Mouse (Mus musculus) frontal cortex, adult (tissue): ENCODE measurements around the gene Osmr.

Experiments
- ATAC-seq: cut with Nextera tagmentation; 2 replicates; pipeline ENCODE4 v1.9.2; 2017; ENCODE audit warnings: mild to moderate bottlenecking, moderate library complexity, mixed read lengths; ENCODE audit not compliant: low TSS enrichment

Gene Osmr

DNA sequence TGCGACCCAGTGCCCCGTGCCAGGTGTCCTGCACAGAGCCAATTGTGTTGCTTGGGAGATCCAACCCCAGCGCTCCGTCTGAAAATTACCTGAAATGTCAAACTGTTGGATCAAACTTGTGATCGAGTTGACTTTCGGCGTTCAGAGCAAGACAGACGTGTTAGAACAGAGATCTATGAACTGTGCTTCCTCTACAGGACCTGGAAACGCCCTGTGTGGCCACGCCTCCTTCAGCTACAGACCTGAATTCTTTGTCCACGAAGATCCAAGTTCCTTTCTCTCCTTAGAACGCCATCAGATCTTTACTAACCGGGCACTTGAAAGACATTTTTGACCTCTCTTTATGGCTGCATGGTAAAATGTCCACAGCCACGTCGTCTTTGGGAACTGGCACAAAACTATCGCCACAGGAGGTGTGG lies at the start of gene Osmr:
Gene Osmr, minus strand, starts transcription at position 369 of the 419 bp plus-strand sequence.
- no peak for ATAC-seq

DNA sequence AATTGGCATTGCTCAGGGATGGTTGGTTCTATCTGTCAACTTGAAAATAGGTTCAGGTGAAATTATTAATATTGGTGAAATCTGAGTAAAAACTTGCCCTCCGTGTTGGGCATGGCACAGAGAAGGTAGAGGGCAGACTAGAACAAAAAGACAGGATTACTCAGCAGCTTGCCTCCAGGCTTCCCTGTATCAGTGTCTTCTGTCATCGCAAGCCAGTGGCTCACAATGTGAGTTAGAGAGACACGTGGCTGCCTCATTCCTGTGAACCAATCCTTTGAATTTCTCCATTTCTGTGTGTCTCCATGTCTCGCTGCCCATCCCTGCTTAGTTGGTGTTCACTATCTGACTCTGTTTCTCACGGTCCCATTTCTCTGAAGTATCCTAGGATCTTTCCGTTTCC lies 44.6 kb upstream of the Osmr start:
- ATAC-seq, result no peak

DNA sequence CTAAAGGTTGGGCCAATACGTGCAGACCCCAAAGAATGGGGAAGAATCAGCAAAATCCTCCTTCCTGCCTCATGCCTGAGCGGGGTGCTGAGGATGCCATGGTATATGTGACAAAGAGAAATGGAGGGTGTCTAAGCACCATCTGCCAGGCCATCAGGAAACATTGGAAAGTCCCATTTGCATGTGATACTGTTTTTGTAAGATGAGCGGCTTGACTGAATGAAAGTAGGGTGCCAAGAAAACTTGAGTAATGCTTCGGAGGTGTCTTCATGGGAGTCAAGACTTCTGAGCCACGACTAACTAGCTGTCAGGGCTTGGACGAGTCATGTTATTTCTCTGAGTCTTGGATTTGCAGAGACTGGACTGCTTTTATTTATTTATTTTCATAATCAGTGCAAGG lies 39.4 kb upstream of the Osmr start:
- ATAC-seq, result no peak

DNA sequence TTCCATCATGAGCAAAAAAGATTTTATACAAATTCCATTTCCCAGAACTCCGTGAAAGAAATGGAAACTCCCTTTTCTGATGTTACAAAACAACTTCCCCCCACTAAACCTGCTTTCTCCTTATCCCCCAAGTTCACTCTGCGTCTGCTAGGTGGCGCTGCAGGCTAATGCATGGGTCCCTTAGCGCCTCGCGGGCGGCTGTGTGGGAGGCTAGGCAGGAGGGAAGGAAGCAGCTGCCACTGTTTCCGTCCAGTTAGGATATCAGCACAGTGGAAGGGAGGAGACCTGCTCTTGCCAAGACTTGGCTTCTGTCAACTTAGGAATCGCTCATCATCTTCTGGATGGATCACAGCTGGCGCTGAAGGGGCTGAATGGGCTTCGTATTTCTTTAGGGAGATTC lies 34.9 kb upstream of the Osmr start:
- ATAC-seq, result peak; percentile 98

DNA sequence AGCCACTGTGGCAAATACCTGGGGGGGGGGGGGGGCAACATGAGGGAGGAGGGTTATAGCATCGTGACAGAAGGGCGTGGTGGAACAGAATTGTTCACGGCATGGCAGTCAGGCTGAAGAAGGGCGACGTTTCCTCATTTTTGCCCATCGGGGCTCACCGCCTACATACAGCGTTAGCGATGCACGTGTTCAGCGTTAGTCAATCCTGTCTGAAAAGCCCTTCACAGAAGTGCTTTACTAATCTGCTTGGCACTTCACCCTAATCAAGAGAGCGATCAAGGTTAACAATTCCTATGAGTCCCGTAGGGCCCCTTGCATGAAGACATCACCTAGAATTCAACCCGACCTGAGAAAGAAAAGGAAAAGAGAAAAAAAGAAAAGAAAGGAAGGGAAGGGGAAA lies 34.3 kb upstream of the Osmr start:
- no peak for ATAC-seq

DNA sequence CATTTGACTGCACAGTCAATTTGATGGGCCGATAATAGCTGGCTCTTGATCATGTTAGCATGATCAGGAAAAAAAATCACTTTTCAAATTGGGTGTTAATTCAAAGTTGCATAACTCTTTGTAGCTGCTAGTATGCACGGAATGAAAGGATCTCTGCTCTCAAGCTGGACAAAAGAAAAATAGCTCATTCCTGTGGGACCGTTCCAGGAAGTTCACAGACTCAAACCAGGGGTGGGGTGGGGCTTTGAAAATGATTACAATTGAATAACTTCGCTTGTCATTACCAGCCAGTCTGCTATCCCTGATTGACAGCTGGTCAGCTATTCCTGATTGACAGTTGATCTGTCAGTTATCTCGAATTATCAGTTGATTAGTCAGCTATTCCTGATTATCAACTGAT lies 33.8 kb upstream of the Osmr start:
- no peak for ATAC-seq

DNA sequence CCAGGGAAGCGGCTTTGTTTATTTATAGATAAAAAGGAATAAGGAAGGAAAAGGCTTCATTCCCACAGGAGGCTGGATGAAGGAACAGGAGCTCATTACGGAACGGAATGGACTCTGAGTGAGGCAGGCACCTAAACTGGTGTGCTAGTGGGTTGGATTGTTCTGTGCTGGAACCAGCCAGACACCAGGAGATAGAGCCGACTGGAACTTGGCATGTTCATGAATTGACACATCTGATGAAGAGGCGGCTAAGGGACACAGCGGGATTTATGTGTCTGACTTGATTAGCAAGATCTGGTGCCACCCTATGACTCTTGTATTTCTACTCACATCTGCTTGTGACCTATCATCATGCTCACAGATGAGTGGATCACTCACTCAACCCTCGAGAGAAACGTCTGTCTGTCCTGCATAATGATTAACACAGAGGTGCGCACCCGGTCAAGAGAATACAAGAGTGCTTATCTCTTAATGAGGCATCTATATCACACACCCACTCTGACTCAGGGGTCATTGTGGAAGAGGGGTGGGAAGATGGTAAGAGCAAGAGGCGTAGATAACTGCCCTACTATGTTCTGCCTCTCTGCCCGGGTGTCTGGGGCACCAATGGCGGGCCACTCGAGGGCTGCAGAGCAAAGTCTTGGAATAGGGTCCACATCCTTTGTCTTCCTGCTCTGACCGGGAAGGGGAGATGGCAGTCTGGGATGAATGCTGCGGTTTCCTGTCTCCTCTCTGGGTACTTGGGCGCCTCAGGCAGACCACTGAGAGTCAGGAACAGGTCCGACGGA lies 31.7 kb upstream of the Osmr start:
- ATAC-seq, result no peak

DNA sequence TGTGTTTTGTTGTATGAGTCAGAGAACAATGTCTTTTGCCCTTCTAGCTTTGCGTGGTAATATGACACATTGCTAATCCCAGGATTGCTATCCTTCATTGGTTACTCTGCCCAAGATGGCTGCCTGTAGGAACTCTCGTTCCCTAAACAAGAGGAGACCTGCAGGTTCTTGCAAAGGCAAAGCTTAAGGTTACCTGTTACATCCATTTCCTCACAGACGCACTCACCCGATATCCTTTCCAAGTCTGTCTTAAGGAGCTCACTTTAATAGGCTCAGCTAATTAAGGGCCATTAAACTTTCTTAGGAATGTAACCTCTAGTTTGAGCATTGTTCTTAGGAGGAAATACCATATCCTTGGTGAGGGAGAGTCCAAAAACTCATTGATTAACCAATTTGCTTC lies 31.0 kb upstream of the Osmr start:
- no peak for ATAC-seq

DNA sequence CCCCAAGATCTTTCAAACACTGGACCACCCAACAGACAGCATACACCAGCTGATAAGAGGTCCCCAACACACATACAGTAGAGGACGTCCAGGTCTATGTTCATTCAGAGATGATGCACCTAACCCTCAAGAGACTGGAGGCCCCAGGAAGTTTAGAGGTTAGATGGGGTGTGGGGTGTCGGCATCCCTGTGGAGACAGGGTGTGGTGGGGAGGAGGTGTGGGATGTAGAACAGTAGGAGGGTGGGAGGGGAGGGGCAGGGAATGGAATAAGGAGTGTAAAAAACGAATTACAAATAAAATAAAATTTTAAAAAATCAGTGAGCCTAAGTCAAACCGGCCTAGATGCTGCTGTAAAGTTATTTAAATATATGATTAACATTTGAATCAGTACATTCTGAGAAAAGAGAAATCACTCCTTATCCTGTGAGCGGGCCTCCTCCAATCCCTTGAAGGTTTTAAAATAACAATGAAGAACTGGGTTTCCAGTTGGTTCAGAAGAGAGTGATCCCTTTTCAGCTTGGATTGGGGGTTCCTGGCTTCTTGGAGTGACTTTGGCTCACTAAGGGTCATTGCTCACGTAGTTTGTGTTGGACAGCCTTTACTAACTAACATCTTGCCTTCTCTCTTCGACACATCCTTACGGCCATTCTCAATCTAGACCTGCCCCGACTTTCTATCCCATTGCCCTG lies 28.7 kb upstream of the Osmr start:
- ATAC-seq, result no peak

DNA sequence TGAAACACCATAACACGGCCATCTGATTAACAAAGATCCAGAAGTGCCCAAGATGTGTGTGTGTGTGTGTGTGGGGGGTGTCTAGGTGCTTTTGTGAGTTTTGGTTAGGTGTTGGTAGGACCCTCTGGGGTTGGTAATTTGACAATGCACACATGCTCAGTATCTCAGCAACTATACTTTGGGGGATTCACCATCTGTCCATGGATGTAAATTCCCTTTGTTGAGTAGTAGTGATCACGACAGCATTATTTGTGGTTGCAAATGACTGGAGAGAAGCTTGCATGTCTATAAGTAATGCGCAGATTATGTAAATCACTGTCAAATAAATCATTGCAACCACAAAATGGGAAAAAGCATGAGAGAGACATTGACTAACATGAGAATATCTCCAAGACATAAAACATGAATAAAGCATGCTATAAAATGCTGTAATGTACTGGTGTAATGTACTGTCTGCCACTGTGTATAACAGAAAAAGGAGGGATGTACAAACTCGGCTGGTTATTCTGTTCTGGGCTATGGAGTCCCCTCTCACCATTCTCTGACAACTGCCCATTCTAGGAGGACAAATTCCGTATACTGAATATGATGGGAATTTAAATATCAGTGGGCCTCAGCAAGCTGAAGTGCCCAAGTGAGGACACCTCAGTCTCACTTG lies 27.3 kb upstream of the Osmr start:
- no peak for ATAC-seq

DNA sequence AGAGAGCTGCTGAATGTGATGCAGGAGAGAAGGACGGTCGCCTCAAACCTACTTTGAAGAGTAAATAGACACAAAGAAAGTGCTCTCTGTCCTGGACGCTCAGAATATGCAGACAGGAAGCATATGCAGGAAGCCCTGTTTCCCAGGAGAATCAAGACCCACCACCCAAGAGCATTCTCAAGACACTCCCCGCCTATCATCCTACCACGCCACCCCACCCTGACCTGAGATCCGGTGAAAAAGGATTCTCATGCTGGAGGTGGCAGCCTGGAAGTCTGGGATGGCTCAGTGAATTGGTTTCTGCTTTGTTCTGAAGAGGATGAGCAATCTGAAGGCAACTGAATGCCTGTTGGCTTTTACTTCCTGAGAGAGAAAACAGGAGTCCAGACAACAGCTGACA lies 26.5 kb upstream of the Osmr start:
- no peak for ATAC-seq

DNA sequence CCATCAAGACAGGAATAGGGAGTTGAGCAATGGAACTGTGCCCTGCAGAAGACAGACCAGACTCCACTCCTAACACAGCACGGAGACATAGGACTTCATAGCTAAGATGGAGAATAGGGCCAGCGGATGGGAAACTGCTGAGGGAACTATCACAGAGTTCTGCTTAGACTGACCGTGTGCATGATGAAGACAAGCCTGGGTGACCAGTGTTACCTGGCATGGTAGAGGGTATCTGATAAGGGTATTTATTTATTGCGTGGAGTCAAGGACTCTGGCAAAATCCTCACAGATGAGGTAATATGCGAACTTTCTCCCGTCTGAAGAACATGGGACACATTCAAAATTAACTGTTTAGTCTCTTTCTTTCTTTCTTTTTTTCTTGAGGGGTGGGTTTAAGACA lies 9.5 kb upstream of the Osmr start:
- no peak for ATAC-seq

DNA sequence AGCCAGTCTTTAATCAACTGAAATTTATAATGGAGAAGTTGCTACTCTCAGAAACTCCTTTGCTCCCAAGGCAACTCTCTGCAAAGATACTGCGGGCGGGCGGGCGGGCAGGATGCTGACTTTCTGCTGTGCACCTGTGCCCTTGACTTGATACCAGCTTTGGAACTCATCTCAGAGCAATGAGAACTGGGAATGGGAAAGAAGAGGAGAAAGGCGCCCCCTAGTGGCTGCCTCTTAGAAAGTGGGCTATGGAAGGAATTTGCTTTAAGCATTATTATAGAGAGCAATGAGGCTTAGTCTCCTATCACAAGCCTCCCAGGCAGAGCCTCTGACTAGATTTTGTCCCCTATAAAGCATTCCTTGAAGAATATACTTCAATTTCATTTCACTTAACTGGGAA lies 9.0 kb upstream of the Osmr start:
- peak; percentile 77 for ATAC-seq

DNA sequence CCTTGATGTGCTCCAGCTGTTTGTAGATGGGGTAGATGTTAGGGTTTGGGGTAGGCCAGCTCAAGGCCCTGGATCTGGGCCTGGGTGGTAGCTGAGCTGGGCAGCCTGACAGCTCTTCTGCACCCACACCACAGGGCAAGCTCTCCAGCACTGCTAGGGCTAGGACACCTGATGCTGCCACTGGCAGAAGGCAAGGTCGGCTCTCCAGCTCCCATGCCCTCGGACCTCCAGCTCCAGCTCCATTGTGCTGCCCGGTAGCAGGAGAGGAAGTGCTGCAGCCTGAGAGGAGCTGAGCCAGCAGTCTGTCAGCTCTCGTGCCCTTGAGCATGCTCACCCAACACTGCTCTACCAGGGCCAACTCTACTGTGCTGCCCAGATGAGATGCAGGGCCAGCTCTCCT lies 8.3 kb upstream of the Osmr start:
- ATAC-seq, result peak; percentile 15; the same call in 1 of the 2 replicates

DNA sequence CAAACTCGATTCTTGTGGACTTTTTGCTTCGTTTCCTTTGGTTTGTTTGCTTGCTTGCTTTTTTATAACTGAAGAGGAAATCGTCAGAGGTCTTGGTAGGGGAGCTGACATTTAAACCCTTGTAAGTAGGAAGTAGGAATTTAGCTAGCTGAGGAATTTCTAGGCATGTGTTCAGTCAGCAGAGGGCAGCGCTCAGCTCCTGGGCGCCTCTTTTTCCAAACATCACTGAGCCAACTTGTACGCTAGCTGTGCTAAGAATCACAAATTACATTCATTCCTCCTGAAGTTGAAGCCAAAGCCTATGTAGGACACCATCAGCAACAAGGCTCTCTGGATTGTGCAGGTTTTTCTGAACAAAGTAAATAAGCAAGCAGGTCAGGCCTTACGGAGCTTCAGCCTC lies 7.4 kb upstream of the Osmr start:
- ATAC-seq, result peak; percentile 96

DNA sequence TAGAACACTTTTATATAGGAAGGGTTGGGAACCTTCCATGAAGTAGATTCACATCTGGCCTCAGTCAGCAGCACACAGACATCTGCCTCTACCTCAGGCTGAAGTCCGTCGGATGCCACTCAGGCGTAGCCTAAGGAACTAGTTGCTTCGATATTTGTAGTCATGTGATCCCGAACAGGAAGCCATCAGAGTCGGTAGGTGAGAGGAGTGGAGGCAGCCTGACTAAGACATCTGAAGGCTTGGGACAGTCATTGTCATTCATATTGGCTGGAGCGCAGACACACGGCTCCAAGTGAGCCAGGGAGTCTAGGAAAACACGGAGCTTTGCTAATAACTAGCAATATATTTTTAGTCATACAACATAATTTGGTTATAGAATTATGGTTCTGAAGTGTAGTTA lies 6.4 kb upstream of the Osmr start:
- ATAC-seq, result no peak

DNA sequence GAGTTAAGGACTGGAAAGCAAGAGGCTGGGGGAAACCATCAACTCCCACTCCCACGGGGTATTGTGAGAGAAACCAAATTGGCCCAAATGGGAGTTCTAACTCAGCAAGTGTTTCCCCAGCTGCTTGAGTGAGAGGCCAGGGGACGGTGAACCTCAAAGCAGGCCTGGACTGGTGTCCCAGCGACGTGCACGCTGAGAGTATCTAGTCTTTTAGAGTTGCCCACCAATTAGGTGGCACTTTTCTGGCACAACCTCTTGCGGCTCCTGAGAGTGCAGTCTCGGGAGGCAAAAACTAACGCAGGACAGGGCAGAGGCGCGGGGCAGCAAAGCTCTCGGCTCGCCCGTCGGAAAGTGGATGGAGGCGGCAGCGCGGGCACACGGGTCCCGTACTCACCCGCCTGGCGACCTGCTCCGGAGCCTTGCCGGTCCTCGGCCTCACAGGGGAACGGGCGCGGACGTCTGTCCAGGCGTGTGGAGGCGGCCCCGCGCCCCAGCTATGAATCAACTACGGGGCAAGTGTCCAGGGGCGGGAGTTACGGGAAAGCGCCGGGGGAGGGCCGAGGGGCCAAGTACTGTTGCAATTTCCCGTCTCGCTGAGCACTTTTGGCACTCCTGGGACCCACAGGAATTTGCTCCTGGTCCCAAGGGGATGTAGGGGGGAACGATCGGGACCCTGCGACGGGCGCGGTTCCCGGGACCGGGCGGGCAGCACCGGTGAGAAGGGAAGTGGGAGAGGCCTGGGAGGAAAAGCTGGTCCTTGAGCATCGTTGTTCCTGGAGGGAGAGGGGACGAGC lies 765 bp downstream of the Osmr start:
- ATAC-seq, result no peak

DNA sequence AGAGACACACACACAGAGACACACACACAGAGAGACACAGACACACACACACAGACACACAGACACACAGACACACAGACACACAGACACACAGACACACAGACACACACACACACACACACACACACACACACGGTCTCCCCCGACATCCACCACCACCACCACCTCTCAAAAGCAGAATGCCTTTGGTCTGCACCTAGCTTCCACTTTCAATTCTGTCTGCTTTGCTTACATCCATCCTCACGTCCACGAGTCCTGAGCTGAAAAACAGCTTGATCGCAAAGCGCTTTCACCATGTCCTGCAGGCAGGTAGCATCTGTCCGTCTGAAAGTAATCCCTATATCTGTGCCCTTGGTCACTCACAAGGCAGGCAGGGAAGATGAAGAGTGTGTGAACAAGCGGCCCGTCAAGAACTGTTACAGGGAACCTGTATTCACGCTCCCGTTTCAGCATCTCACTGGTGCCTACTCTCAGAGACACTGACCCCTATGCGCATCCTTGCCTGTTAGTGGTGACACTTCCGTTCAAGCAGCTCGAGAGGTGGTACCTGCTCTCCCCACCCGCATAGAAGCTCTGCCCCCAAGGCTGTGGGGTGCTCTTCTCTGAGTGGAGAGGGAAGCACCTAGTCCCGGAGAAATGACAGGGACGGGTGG lies 1.5 kb downstream of the Osmr start:
- ATAC-seq, result no peak

DNA sequence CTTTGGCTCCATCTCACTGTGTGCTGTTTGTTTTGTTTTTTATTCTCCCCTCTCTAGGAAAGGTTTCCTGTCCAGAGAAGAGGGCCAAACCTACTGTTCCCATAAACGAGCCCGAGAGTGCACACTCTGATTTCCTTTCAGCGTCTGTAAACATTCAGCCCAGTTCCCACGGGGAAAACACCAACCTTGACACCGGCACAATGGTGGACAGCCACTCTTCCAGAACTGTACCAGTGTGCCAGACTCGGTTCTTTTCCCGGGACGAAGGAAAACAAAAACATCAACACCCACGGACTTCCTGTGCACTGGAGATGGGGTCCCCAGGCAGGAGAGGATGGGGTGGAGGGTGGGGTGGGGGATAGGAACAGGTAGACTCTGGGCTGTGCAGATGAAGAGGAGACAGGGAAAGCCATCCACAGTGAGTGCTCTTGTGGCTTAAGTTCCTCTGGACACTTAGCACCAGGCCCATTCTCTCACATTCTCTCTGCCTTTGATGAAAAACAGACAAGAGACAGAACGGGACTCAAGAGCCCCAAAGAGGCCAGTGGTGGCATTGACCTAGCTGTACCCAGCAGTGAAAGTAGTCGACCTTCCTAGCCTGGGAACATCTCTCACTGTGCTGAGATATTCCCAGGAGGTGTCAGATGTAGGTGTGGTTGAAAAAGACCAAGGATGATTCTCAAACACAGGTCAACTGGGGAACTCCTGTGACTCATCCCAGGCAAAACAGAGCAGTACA lies 3.0 kb downstream of the Osmr start:
- ATAC-seq, result no peak

DNA sequence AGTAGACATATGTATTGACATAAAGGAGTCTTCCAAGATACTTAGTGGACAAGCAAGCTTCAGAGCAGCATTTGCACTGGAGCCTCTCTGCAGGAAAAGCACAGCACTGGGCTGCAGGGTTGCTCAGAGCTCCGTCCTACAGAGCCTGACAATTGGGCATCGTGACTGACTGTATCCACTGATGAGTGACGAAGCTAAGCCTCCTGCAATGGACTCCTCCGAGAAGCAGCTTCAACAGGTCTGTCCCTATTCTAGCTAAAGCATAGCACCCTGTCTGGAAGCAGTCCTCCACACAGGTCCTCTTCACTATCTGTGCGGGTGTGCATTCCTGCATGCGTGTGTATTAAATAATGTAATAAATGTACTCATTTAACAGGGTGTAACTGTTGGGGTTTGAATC lies 7.9 kb downstream of the Osmr start:
- ATAC-seq, result no peak

DNA sequence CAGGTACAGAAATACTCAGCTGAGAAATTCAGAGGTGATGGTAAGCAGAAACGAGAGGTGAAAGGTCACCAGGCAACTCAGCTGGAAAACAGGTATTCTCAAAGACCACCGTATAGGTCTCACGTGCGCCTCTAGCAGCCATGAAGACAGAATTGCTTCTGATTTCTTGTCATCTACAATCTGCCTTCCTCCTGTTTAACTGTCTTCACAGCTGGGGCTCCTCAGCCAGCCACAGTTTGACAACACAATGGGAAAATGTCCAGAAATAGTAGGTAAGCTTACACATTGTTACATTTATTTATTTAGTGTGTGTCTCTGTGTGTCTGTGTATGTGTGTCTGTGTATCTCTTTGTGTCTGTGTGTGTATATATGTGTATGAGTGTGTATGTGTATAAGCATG lies 12.6 kb downstream of the Osmr start:
- ATAC-seq, result no peak
